In the genomic region with DNA sequence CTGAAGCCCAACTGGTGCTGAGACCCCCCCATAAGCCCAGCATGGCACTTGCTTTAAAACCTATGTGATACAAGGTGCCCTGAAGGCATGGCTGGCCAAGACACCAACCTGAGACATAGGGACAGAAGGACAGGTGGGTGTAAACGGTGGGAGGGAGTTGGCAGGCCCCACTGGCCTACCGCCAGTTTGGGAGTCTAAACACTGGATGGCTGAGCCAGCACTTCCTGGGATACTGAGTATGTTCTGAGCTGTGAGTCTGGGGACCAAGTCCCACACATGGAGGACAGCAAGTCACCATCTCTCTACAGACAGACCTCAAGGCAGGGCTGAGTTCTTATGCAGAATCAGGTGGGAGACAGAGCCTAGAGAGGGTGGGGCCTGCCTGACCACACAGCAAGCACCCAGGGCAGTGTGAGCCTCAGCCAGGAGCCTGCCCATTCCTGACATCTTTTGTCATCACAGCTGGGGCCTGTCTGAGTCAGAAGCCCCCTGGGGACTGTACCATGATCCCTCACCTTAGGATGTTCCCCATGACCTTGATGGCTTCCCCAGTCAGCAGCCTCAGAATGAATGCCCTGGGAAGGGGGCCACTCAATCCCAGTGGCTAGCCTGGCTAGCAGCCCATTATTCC, we compare ENCODE assay signal across 11 mouse cellular contexts. TPM values are rescaled to one million over a fixed set of nuclear protein-coding genes. Genes with fewer than 3 reads are reported as not detected.
DNase-seq lines count a peak whose midpoint lies in the region; ATAC-seq lines count a peak whose summit lies in the region.
"Had no signal": no experiment of that assay in that cellular context is flagged by ENCODE, and none has a peak within 500 bp of the region (broad histone marks: within the 10 kb centered on the region; RNA-seq: fewer than 3 reads in every experiment).

No protein-coding gene starts in this region.

- peaks cover 15% of the 10 kb centered on the region for H3K4me1 ChIP-seq in kidney, embryonic 16.5 days (ENCODE audit: insufficient read depth, low read length)
- peaks cover 75% of the 10 kb centered on the region for H3K4me1 ChIP-seq in hindbrain, embryonic 13.5 days (replicated peaks)
- H3K4me1 ChIP-seq in neural tube, embryonic 14.5 days (ENCODE audit: control insufficient read depth, insufficient read depth, low read length): peaks cover 4% of the 10 kb centered on the region; the same call in 1 of the 2 replicates

- no peak overlapping the region for H3K27ac ChIP-seq in kidney, embryonic 16.5 days (ENCODE audit: low read length)
- H3K27ac ChIP-seq in hindbrain, embryonic 13.5 days: peak overlapping the region; percentile 58
- H3K27ac ChIP-seq in neural tube, embryonic 14.5 days (ENCODE audit: low read depth, low read length): peak overlapping the region; percentile 16
- H3K27ac ChIP-seq: limb, embryonic 13.5 days had no signal

- H3K4me3 ChIP-seq in kidney, embryonic 16.5 days (ENCODE audit: low read length): no peak overlapping the region
- no peak overlapping the region for H3K4me3 ChIP-seq in hindbrain, embryonic 13.5 days
- H3K4me3 ChIP-seq in neural tube, embryonic 14.5 days (ENCODE audit: low read depth, low read length): no peak overlapping the region
- H3K4me3 ChIP-seq: limb, embryonic 13.5 days had no signal

- no peaks in the 10 kb centered on the region for H3K9me3 ChIP-seq in kidney, embryonic 16.5 days (ENCODE audit: low read length)
- no peaks in the 10 kb centered on the region for H3K9me3 ChIP-seq in hindbrain, embryonic 13.5 days
- no peaks in the 10 kb centered on the region for H3K9me3 ChIP-seq in neural tube, embryonic 14.5 days (ENCODE audit: control insufficient read depth, low read length)
- H3K9me3 ChIP-seq: limb, embryonic 13.5 days had no signal

- no peaks in the 10 kb centered on the region for H3K36me3 ChIP-seq in kidney, embryonic 16.5 days (ENCODE audit: insufficient read depth, low read length)
- H3K36me3 ChIP-seq in hindbrain, embryonic 13.5 days: no peaks in the 10 kb centered on the region
- H3K36me3 ChIP-seq in neural tube, embryonic 14.5 days (ENCODE audit: control insufficient read depth, insufficient read depth, low read length): no peaks in the 10 kb centered on the region
- H3K36me3 ChIP-seq: limb, embryonic 13.5 days had no signal

- no peak overlapping the region for H3K9ac ChIP-seq in kidney, embryonic 16.5 days (replicated peaks; ENCODE audit: low read length)
- no peak overlapping the region for H3K9ac ChIP-seq in hindbrain, embryonic 13.5 days
- no peak overlapping the region for H3K9ac ChIP-seq in neural tube, embryonic 14.5 days (replicated peaks; ENCODE audit: low read depth, low read length)
- H3K9ac ChIP-seq: limb, embryonic 13.5 days had no signal

- peaks cover 5% of the 10 kb centered on the region for H3K27me3 ChIP-seq in kidney, embryonic 16.5 days (ENCODE audit: insufficient read depth, low read length)
- 0 out of 2 replicates have a peak, but pooled peaks cover 1% of the 10 kb centered on the region for H3K27me3 ChIP-seq in hindbrain, embryonic 13.5 days
- no peaks in the 10 kb centered on the region for H3K27me3 ChIP-seq in neural tube, embryonic 14.5 days (ENCODE audit: control insufficient read depth, insufficient read depth, low read length)

- no peak overlapping the region for H3K4me2 ChIP-seq in kidney, embryonic 16.5 days (replicated peaks; ENCODE audit: low read depth, low read length)
- no peak overlapping the region for H3K4me2 ChIP-seq in hindbrain, embryonic 13.5 days
- H3K4me2 ChIP-seq in neural tube, embryonic 14.5 days (ENCODE audit: low read depth, low read length): no peak overlapping the region
- H3K4me2 ChIP-seq: limb, embryonic 13.5 days had no signal

- 61% methylated on average over 2 of the region's 2 CpGs for WGBS in kidney, embryonic 16.5 days
- 63% methylated on average over 2 of the region's 2 CpGs for WGBS in hindbrain, embryonic 13.5 days
- 62% methylated on average over 2 of the region's 2 CpGs for WGBS in neural tube, embryonic 14.5 days

- no peak for ATAC-seq in kidney, embryonic 16.5 days (ENCODE audit: low FRiP score, low TSS enrichment)
- ATAC-seq in hindbrain, embryonic 13.5 days (ENCODE audit: low FRiP score): peak; percentile 11; the same call in 1 of the 2 replicates
- no peak for ATAC-seq in neural tube, embryonic 14.5 days (ENCODE audit: low read depth)
- no peak for ATAC-seq in inflammation-experienced regulatory T-cells, adult 6 months
- no peak for ATAC-seq in monocyte, adult 5-6 weeks (replicated peaks; ENCODE audit: insufficient number of reproducible peaks, low FRiP score, low TSS enrichment, poor library complexity, severe bottlenecking)

- DNase-seq in kidney, adult 11 months: peak; percentile 53
- peak; percentile 21 for DNase-seq in ovary, postnatal 36 days (ENCODE audit: low spot score)
- no peak for DNase-seq in ovary, postnatal 14 days (ENCODE audit: low spot score)
- DNase-seq: heart, postnatal 4 days had no signal

RNA-seq across cellular contexts. Expression of a gene that starts 13.0 kb away (rescaled TPM):
- polyA plus RNA-seq in kidney, embryonic 16.5 days (2015; fragmentation: Nextera tagmentation; extraction: Ambion mirVana): 21.2 and 22.5 TPM in 2 replicates
- polyA plus RNA-seq in hindbrain, embryonic 13.5 days (2015; fragmentation: Nextera tagmentation; extraction: Ambion mirVana): 40.1 and 47.2 TPM in 2 replicates
- polyA plus RNA-seq in neural tube, embryonic 14.5 days (2014; fragmentation: Nextera tagmentation; extraction: Ambion mirVana): 17.3 and 25.0 TPM in 2 replicates
- not detected for polyA plus RNA-seq in inflammation-experienced regulatory T-cells, adult 6 months (2017; shearing (Covaris generic))
- total RNA-seq in monocyte, adult 5-6 weeks (2017): not detected in 3 replicates
- total RNA-seq: megakaryocyte, adult 5-6 weeks had no signal

Comparison
In these comparisons a context has a peak if more than half of its experiments do, and no peak if none do; other contexts are left out.
1. RNA of a gene that starts 13.0 kb away (polyA plus RNA-seq): 40.1 to 47.2 TPM in hindbrain, embryonic 13.5 days, 21.2 to 22.5 TPM in kidney, embryonic 16.5 days and 17.3 to 25.0 TPM in neural tube, embryonic 14.5 days; not detected in inflammation-experienced regulatory T-cells, adult 6 months; every median in the first group is over 10 times any median in the second.